In the genomic region with DNA sequence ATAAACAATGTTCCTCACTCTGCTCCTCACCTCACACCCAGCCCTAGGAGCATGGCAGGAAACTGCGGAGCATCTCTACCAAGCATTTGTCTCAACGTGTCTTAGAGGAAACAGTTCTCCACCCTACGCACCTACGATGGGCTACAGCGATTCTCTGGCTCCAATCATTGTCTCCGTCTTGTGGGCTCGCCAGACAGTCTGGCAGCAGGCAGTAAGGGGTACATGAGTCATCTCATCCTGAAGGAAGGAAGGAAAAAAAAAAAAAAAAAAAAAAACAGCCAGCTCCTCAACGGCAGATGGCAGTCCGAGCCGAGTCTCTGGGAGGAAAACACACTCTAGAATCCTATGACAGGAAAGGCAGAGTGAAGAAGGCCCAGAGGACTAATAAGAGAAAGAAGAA, we compare ENCODE assay signal across 9 mouse cellular contexts.
DNase-seq lines count a peak whose midpoint lies in the region; ATAC-seq and TF ChIP-seq lines count a peak whose summit lies in the region.
"Had no signal": no experiment of that assay in that cellular context is flagged by ENCODE, and none has a peak within 500 bp of the region (broad histone marks: within the 10 kb centered on the region; RNA-seq: fewer than 3 reads in every experiment).

No protein-coding gene starts in this region.

- no peak overlapping the region for H3K4me2 ChIP-seq in hindbrain, postnatal 0 days (ENCODE audit: low read depth, low read length)
- no peak overlapping the region for H3K4me2 ChIP-seq in hindbrain, embryonic 12.5 days (replicated peaks)
- H3K4me2 ChIP-seq in midbrain, embryonic 11.5 days, result no peak overlapping the region
- H3K4me2 ChIP-seq: embryonic facial prominence, embryonic 13.5 days; limb, embryonic 15.5 days had no signal

- H3K9ac ChIP-seq in hindbrain, postnatal 0 days (replicated peaks; ENCODE audit: low read length), result no peak overlapping the region
- H3K9ac ChIP-seq in hindbrain, embryonic 12.5 days, result no peak overlapping the region
- no peak overlapping the region for H3K9ac ChIP-seq in midbrain, embryonic 11.5 days (ENCODE audit: low read length)
- H3K9ac ChIP-seq: embryonic facial prominence, embryonic 13.5 days; limb, embryonic 15.5 days had no signal

- TF ChIP-seq CTCF in hindbrain, postnatal 0 days (IDR thresholded peaks at IDR 0.05; ENCODE audit: low read depth), result 0 out of 2 replicates have a peak, but pooled peaks have one; percentile 15

- peak; percentile 50 for DNase-seq in hindbrain, postnatal 0 days (ENCODE audit: low spot score)
- peak; percentile 84 for DNase-seq in NIH3T3 (ENCODE audit: low read depth)
- DNase-seq in cerebellum, adult 8-10 months, result peak; percentile 59
- DNase-seq in lung, postnatal 36 days, result peak; percentile 31
- DNase-seq in embryo, embryonic 10.5 days (ENCODE audit: low spot score), result no peak
- no peak for DNase-seq in midbrain, embryonic 11.5 days (ENCODE audit: low spot score, missing footprints)

- no peaks in the 10 kb centered on the region for H3K36me3 ChIP-seq in hindbrain, postnatal 0 days (ENCODE audit: insufficient read depth, low read length)
- H3K36me3 ChIP-seq in hindbrain, embryonic 12.5 days, result no peaks in the 10 kb centered on the region
- no peaks in the 10 kb centered on the region for H3K36me3 ChIP-seq in midbrain, embryonic 11.5 days (ENCODE audit: control insufficient read depth, insufficient read depth, low read length)
- H3K36me3 ChIP-seq: embryonic facial prominence, embryonic 13.5 days; limb, embryonic 15.5 days had no signal

- 53% methylated on average over 10 of the region's 10 CpGs for WGBS in hindbrain, postnatal 0 days
- 85% methylated on average over 10 of the region's 10 CpGs for WGBS in hindbrain, embryonic 12.5 days
- 90% methylated on average over 10 of the region's 10 CpGs for WGBS in midbrain, embryonic 11.5 days

- ATAC-seq in hindbrain, postnatal 0 days, result peak; percentile 40
- ATAC-seq in hindbrain, embryonic 12.5 days (ENCODE audit: low FRiP score), result no peak
- no peak for ATAC-seq in midbrain, embryonic 11.5 days (ENCODE audit: low FRiP score)

- no peaks in the 10 kb centered on the region for H3K27me3 ChIP-seq in hindbrain, postnatal 0 days (ENCODE audit: insufficient read depth, low read length)
- no peaks in the 10 kb centered on the region for H3K27me3 ChIP-seq in hindbrain, embryonic 12.5 days
- H3K27me3 ChIP-seq in midbrain, embryonic 11.5 days (ENCODE audit: control insufficient read depth, insufficient read depth, low read length), result no peaks in the 10 kb centered on the region
- H3K27me3 ChIP-seq: embryonic facial prominence, embryonic 13.5 days; limb, embryonic 15.5 days had no signal

- H3K9me3 ChIP-seq in hindbrain, postnatal 0 days (ENCODE audit: low read length), result no peaks in the 10 kb centered on the region
- H3K9me3 ChIP-seq in hindbrain, embryonic 12.5 days (replicated peaks), result no peaks in the 10 kb centered on the region
- H3K9me3 ChIP-seq in midbrain, embryonic 11.5 days (ENCODE audit: control insufficient read depth, low read length), result no peaks in the 10 kb centered on the region
- H3K9me3 ChIP-seq: embryonic facial prominence, embryonic 13.5 days; limb, embryonic 15.5 days had no signal

- no peaks in the 10 kb centered on the region for H3K4me1 ChIP-seq in hindbrain, postnatal 0 days (ENCODE audit: insufficient read depth, low read length)
- H3K4me1 ChIP-seq in hindbrain, embryonic 12.5 days, result peaks cover 3% of the 10 kb centered on the region
- no peaks in the 10 kb centered on the region for H3K4me1 ChIP-seq in midbrain, embryonic 11.5 days (ENCODE audit: control insufficient read depth, insufficient read depth, low read length)
- H3K4me1 ChIP-seq: embryonic facial prominence, embryonic 13.5 days had no signal

- peak overlapping the region; percentile 27; the same call in 1 of the 2 replicates for H3K27ac ChIP-seq in hindbrain, postnatal 0 days
- H3K27ac ChIP-seq in hindbrain, embryonic 12.5 days, result no peak overlapping the region
- no peak overlapping the region for H3K27ac ChIP-seq in midbrain, embryonic 11.5 days (ENCODE audit: low read depth, low read length)
- H3K27ac ChIP-seq: embryonic facial prominence, embryonic 13.5 days; limb, embryonic 15.5 days had no signal

- H3K4me3 ChIP-seq in hindbrain, postnatal 0 days (ENCODE audit: low read length), result no peak overlapping the region
- H3K4me3 ChIP-seq in hindbrain, embryonic 12.5 days, result no peak overlapping the region
- no peak overlapping the region for H3K4me3 ChIP-seq in midbrain, embryonic 11.5 days (ENCODE audit: low read depth, low read length)
- H3K4me3 ChIP-seq: embryonic facial prominence, embryonic 13.5 days; limb, embryonic 15.5 days had no signal

Comparison
In these comparisons a context has a peak if more than half of its experiments do, and no peak if none do; other contexts are left out.
1. DNase-seq: peak in hindbrain, postnatal 0 days (single experiment), NIH3T3 (single experiment), cerebellum, adult 8-10 months (single experiment) and lung, postnatal 36 days (single experiment); none in embryo, embryonic 10.5 days (single experiment) and midbrain, embryonic 11.5 days (single experiment).